Mouse (Mus musculus): ENCODE data around the gene Pid1. TPM values are rescaled to one million over a fixed set of nuclear protein-coding genes. Genes with fewer than 3 reads are reported as not detected.

The Pid1 gene
- polyA plus RNA-seq, 1 experiment from 2014 or later: 75.2 TPM

- 90% methylated on average over 4 of the region's 4 CpGs for WGBS
These were observed 160.5 kb downstream of the Pid1 start for GRCm38 (mm10) chr1:84203494-84203893.

DNA sequence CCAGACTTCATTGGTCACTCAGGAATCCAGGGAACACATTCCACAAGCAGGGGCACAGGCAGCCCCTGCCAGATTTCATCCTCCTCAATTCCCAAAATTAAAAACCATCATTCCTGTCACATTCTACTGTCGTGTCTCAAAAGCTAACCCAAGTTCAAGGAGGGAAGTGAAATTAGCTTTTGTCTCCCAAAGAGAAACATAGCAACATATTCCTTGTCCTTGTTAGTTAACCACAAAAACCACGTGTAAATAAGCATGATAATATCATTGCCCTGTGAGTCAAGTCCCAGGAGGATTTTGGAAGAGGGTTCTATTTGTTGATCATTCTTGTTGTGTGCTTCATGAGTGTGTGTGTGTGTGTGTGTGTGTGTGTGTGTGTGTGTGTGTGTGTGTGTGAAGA lies 164.1 kb downstream of the Pid1 start:
- no peak for ATAC-seq
- Histone ChIP-seq H3K9me3 (no peaks in the 10 kb centered on the region), H3K9ac (replicated peaks) (no peak overlapping the region), H3K27ac (no peak overlapping the region), H3K27me3 (no peaks in the 10 kb centered on the region), H3K4me3 (replicated peaks) (no peak overlapping the region), H3K36me3 (no peaks in the 10 kb centered on the region), H3K4me1 (replicated peaks) (no peaks in the 10 kb centered on the region), H3K4me2 (replicated peaks) (no peak overlapping the region)
- WGBS: 69% methylated on average over 2 of the region's 2 CpGs

More at GRCm38 (mm10) chr1:84203494-84203893, 160.5 kb downstream of the Pid1 start:
- no peaks in the 10 kb centered on the region for H3K36me3 ChIP-seq
- H3K4me2 ChIP-seq (replicated peaks): no peak overlapping the region
- H3K27ac ChIP-seq: no peak overlapping the region
- H3K9me3 ChIP-seq: no peaks in the 10 kb centered on the region
- H3K27me3 ChIP-seq: no peaks in the 10 kb centered on the region
- no peak overlapping the region for H3K4me3 ChIP-seq (replicated peaks)
- H3K4me1 ChIP-seq (replicated peaks): no peaks in the 10 kb centered on the region
- no peak overlapping the region for H3K9ac ChIP-seq (replicated peaks)
- no peak for ATAC-seq

DNA sequence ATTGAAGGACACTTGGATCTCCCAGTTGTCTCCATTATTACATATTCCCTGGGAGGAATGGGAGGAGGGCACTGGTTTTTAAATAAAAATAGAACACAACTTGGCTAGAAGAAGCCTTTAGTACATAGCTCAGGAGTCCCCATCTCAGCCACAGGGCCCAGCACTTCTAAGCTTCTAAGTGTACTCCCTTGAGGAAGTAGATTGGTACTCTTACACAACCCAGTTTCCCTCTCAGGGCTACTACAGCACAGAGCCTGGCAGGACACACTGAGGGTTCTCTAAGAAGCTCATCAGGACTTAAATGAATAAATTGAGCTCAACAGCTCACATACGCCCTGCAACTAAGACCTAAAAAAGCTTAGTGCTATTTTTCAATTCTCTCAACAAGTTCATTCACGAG lies 165.1 kb downstream of the Pid1 start:
- 73% methylated on average over 2 of the region's 2 CpGs for WGBS
- H3K4me3 ChIP-seq (replicated peaks): no peak overlapping the region

DNA sequence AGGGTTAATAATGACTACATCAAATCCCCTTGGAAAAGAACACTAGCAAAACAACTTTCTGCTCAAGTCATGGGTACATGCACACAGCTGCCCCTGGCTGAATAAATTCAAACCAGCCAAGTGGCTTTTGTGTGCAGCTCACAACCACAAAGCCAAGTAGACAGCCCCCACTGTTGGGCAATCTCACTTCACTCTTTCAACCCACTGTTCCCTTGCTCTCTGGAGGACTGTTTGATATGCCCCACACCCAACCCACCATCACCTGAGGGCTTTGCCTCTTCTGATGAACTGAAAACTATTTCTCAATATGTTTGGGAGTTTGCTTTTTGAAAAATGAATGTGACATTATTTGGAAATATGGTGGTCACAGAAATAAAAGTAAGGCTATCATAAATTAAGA lies 171.8 kb downstream of the Pid1 start:
- Histone ChIP-seq H3K27ac (no peak overlapping the region), H3K9me3 (no peaks in the 10 kb centered on the region), H3K4me2 (replicated peaks) (no peak overlapping the region), H3K27me3 (no peaks in the 10 kb centered on the region), H3K9ac (replicated peaks) (no peak overlapping the region), H3K36me3 (no peaks in the 10 kb centered on the region), H3K4me1 (replicated peaks) (no peaks in the 10 kb centered on the region), H3K4me3 (replicated peaks) (no peak overlapping the region)
- no peak for ATAC-seq

More for the DNA sequence above, 165.1 kb downstream of the Pid1 start:
- Histone ChIP-seq H3K27me3 (no peaks in the 10 kb centered on the region), H3K36me3 (no peaks in the 10 kb centered on the region), H3K9ac (replicated peaks) (no peak overlapping the region), H3K4me2 (replicated peaks) (no peak overlapping the region), H3K4me1 (replicated peaks) (no peaks in the 10 kb centered on the region), H3K27ac (no peak overlapping the region), H3K9me3 (no peaks in the 10 kb centered on the region)
- ATAC-seq: no peak

DNA sequence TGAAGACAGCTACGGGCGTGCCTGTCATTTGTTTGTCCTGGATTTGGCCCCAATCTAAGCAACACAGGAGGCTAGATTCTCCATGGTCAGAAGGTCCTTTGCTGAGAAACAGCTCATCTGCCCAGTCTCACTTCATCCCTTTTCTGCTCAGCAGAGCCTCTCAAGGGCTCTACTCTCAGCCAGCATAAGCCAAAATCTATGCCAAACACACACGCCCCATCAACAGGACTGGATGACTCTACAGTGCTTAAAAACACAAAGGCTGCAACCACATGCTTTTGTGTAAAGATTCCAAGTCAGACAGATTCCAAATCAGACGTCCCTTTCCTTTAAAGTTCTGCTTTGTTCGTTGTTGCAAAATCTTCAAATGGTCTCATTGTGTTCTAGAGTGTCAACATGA lies 174.5 kb downstream of the Pid1 start:
- no peak overlapping the region for H3K27ac ChIP-seq
- no peak overlapping the region for H3K4me3 ChIP-seq (replicated peaks)
- no peak for ATAC-seq
- H3K9ac ChIP-seq (replicated peaks): no peak overlapping the region
- H3K4me2 ChIP-seq (replicated peaks): no peak overlapping the region
- no peaks in the 10 kb centered on the region for H3K27me3 ChIP-seq
- 86% methylated on average over 5 of the region's 5 CpGs for WGBS
- no peaks in the 10 kb centered on the region for H3K4me1 ChIP-seq (replicated peaks)
- no peaks in the 10 kb centered on the region for H3K36me3 ChIP-seq
- no peaks in the 10 kb centered on the region for H3K9me3 ChIP-seq

- no peak overlapping the region for H3K9ac ChIP-seq (replicated peaks)
- ATAC-seq: no peak
- H3K27ac ChIP-seq: no peak overlapping the region
- WGBS: 82% methylated on average over 4 of the region's 4 CpGs
- H3K4me3 ChIP-seq (replicated peaks): no peak overlapping the region
- no peaks in the 10 kb centered on the region for H3K4me1 ChIP-seq (replicated peaks)
- H3K27me3 ChIP-seq: no peaks in the 10 kb centered on the region
- no peaks in the 10 kb centered on the region for H3K9me3 ChIP-seq
- H3K36me3 ChIP-seq: no peaks in the 10 kb centered on the region
- H3K4me2 ChIP-seq (replicated peaks): no peak overlapping the region
These were observed 177.1 kb downstream of the Pid1 start for GRCm38 (mm10) chr1:84186756-84187437.

- Histone ChIP-seq H3K4me1 (replicated peaks) (peaks cover 26% of the 10 kb centered on the region), H3K4me3 (replicated peaks) (no peak overlapping the region), H3K9ac (replicated peaks) (no peak overlapping the region), H3K27ac (0 out of 2 replicates have a peak overlapping the region, but pooled peaks have one; percentile 47), H3K9me3 (0 out of 2 replicates have a peak, but pooled peaks cover 3% of the 10 kb centered on the region), H3K4me2 (replicated peaks) (no peak overlapping the region), H3K27me3 (no peaks in the 10 kb centered on the region), H3K36me3 (no peaks in the 10 kb centered on the region)
- no peak for ATAC-seq
- WGBS: 74% methylated on average over 1 of the region's 1 CpGs
These were observed 186.3 kb downstream of the Pid1 start for GRCm38 (mm10) chr1:84177696-84178095.

DNA sequence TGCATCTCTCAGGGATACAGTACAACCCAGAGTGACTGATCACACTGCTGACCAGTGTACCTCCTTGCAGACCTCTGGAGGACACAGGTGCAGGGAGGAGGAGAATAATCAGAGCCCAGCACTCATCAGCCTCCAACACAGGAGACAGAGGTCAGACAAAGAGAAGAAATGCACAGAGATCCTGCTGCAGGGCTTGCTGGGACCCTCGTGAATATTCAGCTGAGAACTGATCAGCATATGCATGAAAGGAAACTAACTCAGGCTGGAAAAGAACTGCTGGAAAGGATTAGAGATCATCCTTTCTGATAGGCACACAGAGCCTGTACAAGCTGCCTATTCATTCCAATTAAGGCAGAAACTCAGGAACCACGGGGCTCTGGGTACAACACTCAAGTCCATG lies 186.9 kb downstream of the Pid1 start:
- peak overlapping the region; percentile 28; the same call in 1 of the 2 replicates for H3K9ac ChIP-seq (replicated peaks)
- no peaks in the 10 kb centered on the region for H3K27me3 ChIP-seq
- no peaks in the 10 kb centered on the region for H3K36me3 ChIP-seq
- H3K27ac ChIP-seq: peak overlapping the region; percentile 89
- no peak overlapping the region for H3K4me3 ChIP-seq (replicated peaks)
- H3K4me2 ChIP-seq (replicated peaks): 0 out of 2 replicates have a peak overlapping the region, but pooled peaks have one; percentile 3
- H3K9me3 ChIP-seq: 0 out of 2 replicates have a peak, but pooled peaks cover 3% of the 10 kb centered on the region
- 3% methylated on average over 2 of the region's 2 CpGs for WGBS
- peak; percentile 94 for ATAC-seq
- H3K4me1 ChIP-seq (replicated peaks): peaks cover 29% of the 10 kb centered on the region

GRCm38 (mm10) chr1:84172941-84173340 lies 191.0 kb downstream of the Pid1 start:
- no peaks in the 10 kb centered on the region for H3K27me3 ChIP-seq
- no peak overlapping the region; the same call in 1 of the 2 replicates for H3K9ac ChIP-seq (replicated peaks)
- H3K36me3 ChIP-seq: no peaks in the 10 kb centered on the region
- H3K4me1 ChIP-seq (replicated peaks): peaks cover 22% of the 10 kb centered on the region
- no peak for ATAC-seq
- no peak overlapping the region for H3K4me3 ChIP-seq (replicated peaks)
- H3K9me3 ChIP-seq: no peaks in the 10 kb centered on the region
- H3K27ac ChIP-seq: peak overlapping the region; percentile 53; the same call in 1 of the 2 replicates
- H3K4me2 ChIP-seq (replicated peaks): no peak overlapping the region
- WGBS: 46% methylated on average over 6 of the region's 6 CpGs

DNA sequence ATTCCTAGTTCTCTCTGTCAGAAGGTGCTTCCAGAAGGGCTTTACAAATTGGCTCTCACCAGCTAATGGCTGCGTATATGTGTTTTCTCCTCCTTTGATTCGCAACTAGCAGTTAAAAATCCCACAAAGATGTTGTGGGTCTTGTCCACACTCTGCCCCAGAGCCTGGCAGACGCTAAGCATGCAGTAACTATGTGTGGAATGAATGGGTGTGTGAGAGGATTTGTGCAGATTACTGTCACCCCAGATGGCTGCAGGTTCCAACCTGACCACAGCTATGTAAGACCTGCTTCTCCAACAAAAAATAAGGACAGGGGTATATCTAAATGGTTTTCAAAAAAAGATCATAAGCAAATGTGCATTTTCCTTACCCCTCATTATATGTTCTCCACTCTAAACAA lies 206.2 kb downstream of the Pid1 start:
- Histone ChIP-seq H3K27ac (no peak overlapping the region), H3K9ac (replicated peaks) (no peak overlapping the region), H3K4me1 (replicated peaks) (peaks cover 17% of the 10 kb centered on the region), H3K4me3 (replicated peaks) (no peak overlapping the region), H3K36me3 (no peaks in the 10 kb centered on the region; the same call in 1 of the 2 replicates), H3K9me3 (no peaks in the 10 kb centered on the region; the same call in 1 of the 2 replicates), H3K27me3 (no peaks in the 10 kb centered on the region), H3K4me2 (replicated peaks) (no peak overlapping the region)
- 87% methylated on average over 3 of the region's 3 CpGs for WGBS
- no peak for ATAC-seq

DNA sequence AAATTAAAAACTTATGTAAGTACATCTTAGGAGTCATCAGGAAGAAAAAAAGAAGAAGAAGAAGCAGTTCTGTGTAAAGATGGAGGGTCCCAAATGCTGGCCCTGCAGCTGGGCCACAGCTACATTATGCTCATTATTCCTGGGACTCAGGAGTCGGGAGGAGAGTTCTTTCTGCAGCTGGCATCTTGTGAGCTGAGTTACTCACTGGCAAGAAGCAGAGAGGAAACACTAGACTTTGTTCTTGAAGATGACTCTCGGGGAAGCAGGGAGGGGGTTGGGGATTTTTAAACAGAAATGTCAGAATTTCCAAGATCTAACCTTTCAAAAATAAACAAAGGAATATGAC lies 208.4 kb downstream of the Pid1 start:
- Histone ChIP-seq H3K4me1 (replicated peaks) (peaks cover 17% of the 10 kb centered on the region), H3K27me3 (no peaks in the 10 kb centered on the region), H3K9ac (replicated peaks) (no peak overlapping the region), H3K4me2 (replicated peaks) (0 out of 2 replicates have a peak overlapping the region, but pooled peaks have one; percentile 5), H3K36me3 (no peaks in the 10 kb centered on the region; the same call in 1 of the 2 replicates), H3K4me3 (replicated peaks) (no peak overlapping the region), H3K27ac (peak overlapping the region; percentile 79), H3K9me3 (no peaks in the 10 kb centered on the region; the same call in 1 of the 2 replicates)
- ATAC-seq: peak; percentile 73
- WGBS: 12% methylated on average over 2 of the region's 2 CpGs

DNA sequence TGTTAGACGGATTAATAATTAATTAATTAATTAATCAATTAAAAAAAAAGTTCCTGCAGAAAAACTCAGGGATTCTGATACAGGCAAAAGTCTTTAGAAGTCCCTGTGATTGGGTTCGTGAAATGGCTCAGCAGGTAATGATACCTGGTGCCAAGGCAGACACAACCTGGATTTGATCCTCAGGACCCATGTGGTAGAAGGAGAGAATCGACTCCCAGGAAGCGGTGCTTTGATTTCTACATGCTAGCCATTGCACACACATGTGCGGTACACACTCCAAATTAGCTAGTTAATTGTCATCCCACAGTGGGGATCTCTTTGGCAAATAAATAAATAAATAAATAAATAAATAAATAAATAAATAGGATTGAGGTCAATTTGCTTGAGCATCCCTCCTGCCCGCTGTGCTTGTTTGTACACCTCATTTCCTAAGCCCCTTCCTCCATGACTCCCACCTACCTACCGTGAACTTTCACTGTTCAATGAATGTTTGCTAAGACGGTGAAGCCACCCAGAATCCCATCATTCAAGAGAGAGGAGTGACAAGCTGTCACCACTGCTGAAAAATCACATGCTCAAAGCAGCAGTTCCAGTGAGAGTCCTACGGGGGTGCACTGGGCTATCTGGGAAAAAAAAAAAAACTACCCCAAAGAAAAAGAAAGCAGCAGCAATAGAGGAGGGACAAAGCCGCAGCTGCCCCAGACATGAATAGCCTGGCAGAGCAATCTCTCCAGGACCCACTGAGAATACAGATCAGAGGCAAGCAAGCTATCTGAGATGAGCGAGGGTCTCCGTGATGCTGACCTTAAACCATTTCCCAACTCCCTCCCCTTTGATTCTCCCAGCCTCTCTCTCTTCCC lies 209.0 kb downstream of the Pid1 start:
- no peak overlapping the region for H3K9ac ChIP-seq (replicated peaks)
- H3K4me3 ChIP-seq (replicated peaks): no peak overlapping the region
- H3K27ac ChIP-seq: peak overlapping the region; percentile 79
- no peaks in the 10 kb centered on the region; the same call in 1 of the 2 replicates for H3K36me3 ChIP-seq
- H3K4me2 ChIP-seq (replicated peaks): 0 out of 2 replicates have a peak overlapping the region, but pooled peaks have one; percentile 5
- H3K4me1 ChIP-seq (replicated peaks): peaks cover 17% of the 10 kb centered on the region
- H3K27me3 ChIP-seq: no peaks in the 10 kb centered on the region
- 48% methylated on average over 12 of the region's 12 CpGs for WGBS
- peak; percentile 86 for ATAC-seq
- H3K9me3 ChIP-seq: no peaks in the 10 kb centered on the region; the same call in 1 of the 2 replicates

Measured in midbrain, embryonic 13.5 days (tissue).